Mouse (Mus musculus) liver, postnatal 0 days (tissue): ENCODE measurements around the gene Lnx2.

ENCODE experiments used
- CTCF ChIP-seq: sonication (generic); IDR thresholded peaks from 2 replicates; pipeline ENCODE4 v1.5.1; 2016; ENCODE audit warnings: antibody characterized with exemption, low read depth
- EP300 ChIP-seq: IDR thresholded peaks from 2 replicates; pipeline ENCODE4 v1.6.1; 2016; ENCODE audit warnings: antibody characterized with exemption, low read depth, mild to moderate bottlenecking

- TF ChIP-seq CTCF (no peak), EP300 (no peak)
These were observed 10.3 kb downstream of the Lnx2 start for GRCm38 (mm10) chr5:147066129-147066528.
